Mouse (Mus musculus) heart, adult 8-10 months (tissue): ENCODE data around the gene Gse1. TPM values are rescaled to one million over a fixed set of nuclear protein-coding genes. Genes with fewer than 3 reads are reported as not detected.

Experiments
- DNase-seq: peaks from one replicate; pipeline ENCODE4 v3.0.0; 2022; ENCODE audit warnings: low spot score
- total RNA-seq, 4 experiments: library from RNA; stranded (reverse); gene quantifications; 2 replicates each; pipeline ENCODE4 v1.2.4; 2022

The Gse1 gene
- total RNA-seq, 4 experiments from 2014 or later: 18.9 to 29.1 (median 23.3) TPM

DNA sequence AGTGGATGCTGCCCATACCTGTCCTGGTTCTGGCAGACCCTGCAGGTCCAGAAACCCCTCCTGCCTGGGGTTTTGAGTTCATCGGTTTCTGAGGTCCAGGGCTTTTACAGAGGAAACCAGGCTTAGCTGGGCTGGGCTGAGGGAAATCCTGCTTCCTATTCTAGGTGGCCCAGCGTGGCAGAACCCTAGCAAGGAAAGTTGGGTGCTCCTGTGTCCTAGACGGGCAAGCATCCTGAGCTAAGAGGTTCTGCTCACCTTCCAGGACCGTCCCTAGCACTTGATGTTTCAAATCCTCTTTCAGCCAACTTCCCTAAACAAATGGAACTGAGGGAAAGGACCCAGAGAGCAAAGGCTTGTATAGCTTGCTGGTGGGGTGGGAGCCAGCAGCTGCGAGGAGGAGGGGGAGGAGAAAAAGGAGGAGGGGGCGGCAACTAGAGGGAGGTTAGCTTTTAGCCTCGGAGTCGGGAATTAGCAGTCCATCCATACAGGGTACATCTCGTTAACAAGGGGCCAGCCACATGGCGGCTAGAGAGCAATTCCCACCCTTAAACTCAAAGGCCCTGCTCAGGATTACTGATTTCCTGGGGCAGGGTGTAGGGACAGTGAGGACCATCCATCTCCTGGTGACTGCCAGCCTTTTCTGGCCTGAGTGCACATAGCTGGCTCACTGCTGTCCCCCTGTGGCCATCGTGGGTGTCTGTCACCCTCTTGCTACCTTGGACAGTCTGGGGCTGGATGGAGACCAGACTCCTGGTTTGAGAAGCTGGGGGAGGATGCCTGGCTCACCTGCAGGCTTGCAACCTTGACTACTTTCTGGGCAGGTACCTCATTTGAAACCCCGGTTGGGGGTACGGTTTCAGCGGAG lies 306.5 kb downstream of the Gse1 start:
- peak; percentile 83 for DNase-seq

DNA sequence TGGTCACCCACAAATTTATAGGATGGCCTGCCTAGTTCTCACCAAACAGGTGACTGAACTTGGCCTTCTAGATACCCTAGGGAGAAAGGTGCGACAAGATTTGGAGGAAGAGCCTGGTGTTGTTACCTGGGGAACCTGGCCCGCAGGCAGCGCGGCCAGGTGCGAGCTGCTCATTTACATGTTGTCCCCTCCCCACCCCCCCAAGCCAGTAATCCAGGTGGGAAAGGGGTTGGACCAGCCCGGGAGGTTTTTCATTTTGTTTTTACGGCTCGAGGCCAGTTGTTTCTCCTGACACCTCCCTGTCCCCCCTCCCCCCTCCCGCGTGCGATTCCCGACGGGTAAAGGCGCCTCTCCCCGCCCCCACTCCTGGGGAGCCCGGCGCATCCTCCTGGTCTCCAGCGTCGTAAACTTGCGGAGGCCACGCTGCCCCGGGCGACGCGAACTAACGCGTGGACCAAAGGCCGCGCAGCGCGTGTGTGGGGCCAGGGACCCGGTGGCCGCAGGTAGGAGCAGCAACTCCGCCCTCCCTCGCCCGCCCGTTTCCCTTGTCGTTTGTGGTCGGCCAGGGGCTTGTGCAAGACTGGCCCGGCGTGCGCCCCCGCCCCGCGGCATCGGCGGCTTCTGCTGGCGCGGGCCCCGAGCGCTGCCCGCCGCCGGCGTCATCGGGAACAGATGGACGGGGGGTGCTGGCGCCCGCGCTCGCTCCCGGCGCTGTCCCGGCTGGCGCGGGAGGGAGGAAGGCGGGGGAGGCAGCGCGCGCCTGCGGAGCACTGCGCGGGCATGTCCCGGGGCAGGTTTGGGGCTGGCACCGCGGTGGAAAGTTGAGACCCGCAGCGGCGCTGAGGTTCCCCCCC lies 307.4 kb downstream of the Gse1 start:
- no peak for DNase-seq

DNA sequence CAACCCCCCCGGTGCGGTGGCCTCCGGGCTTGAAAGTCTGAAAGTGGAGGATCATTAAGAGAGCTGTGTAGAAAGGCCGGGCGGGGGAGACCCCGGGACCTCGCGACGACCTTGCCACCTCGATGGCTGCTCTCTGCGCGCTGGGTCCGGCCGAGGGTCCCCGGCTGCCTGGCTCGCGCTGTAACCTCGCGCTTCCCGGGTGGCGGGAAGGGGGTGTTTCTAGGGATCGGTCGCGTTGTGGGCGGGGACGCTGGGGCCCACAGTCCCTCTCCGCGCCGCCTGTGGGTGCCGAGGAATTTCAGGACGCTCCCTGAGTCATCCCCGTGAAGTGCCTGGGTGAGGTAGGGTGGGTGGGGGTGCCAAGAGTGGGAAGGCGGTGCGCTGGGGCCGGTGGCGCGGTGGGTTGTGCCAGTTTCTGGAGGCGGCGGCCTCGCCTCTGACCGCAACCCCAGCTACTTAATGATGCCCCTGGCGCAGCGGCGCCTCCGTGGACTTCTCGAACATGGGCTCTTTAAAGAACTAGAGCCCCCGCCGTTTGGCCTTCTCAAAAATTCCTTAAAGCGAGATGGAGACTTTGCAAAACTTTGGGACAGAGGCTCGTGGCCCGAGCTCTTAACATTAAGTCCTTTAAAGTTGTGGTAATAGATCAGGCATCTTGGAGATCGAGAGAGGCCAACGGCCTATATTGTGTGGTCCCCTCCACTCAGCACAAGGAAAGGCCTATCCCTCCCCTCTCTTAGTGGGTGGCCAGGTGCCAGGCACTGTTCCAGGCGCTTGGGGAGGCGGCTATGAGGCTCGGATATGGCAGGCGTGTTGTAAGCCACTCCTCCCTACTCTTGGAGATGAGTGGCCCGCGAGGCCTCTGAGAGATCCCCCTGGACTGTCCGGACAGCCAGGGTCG lies 308.3 kb downstream of the Gse1 start:
- no peak for DNase-seq

DNA sequence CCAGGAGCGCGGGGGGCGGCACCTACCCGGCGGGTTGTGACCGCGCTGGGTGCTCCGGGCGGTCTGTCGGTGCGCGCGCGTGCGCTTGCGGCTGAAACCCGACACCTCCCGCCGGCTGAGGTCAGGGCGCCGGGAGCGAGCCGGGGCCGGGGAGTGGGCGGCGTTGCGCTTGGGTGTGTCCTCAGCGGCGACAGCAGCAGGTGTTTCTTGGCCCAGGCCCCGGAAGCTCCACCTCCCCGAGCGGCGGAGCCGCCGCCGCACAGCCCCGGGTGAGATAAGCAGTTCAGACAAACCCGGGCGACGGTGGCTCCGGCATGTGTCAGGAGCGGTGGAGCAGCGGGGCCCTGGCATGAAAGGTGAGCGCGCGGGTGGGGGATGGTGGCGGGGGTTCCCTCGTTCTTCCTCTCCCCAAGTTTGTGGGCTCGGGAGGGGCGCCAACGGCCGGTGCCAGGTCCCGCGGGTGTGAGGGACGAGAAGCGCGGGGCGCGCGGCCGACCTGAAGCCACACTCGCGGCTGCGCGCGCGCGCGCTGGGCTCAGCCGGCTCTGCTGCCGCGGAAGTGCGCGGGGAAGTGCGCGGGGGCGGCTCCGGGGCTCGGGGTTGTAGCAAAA lies 309.1 kb downstream of the Gse1 start:
- DNase-seq: peak; percentile 80

DNA sequence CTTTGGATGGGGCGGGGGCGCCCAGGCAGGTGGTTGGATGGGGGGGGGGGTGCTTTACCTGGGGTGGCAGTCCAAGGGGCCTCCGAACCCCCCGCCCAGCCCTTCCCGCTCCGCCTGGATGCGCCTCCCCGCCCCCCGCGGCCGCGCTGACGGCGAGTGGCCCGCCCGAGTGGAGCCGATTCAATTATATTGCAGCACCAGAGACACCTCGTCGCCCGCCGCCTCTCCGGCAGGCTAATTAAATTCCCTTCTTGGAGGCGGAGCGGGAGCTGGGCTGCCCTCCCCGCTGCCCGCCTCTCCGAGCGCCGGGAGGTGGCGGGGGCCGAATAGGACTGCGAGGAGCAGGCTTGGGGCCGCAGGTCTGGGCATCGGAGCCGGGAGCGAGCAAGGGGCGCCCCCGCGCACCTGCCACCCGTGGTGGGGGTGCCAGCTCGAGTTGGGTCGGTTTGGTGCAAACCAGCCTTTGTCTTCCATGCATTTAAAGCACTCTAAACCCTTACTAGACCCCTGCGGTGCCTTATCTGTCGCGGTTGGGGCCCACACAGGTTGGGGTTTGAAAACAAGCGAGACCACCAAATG lies 309.7 kb downstream of the Gse1 start:
- DNase-seq: no peak

DNA sequence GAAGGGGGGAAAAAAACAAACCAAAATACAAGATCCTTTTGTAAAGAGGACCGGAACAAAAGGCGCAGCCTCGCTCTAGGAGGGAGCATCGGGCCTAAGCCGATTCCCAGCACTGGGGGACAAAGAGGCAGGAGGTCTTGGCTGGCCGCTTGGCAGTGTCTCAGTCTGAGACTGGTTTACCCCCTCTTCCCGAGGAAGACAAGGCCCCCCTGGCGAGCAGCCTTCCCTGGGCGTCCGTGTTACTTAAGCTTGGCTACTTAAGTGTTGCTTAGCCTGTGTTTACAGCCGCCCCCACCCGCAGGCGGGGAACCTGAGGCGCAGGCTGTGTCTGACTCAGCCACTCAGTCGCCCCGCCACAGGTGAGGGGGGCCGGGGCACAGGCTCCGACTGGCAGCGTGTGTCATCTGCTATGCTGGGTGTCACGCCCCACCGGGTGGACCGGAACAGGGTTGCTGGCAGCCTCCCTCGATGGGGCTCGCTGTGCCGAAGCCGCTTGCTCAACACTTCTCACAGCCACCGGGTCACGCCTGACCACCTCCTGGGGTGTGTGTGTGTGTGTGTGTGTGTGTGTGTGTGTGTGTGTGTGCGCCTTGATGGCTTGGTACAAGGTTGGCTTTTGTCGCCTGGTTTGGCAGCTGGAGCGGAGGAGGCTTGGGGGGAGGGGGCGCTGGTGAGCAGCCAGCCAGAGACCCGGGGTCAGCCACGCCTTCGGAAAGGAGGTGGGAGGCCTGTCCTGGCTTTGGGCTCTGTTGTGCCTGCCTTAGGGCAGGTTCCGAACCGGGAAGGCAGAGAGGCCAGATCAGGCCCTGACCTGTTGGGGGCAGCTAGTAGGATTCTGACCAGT lies 310.4 kb downstream of the Gse1 start:
- peak; percentile 48 for DNase-seq

DNA sequence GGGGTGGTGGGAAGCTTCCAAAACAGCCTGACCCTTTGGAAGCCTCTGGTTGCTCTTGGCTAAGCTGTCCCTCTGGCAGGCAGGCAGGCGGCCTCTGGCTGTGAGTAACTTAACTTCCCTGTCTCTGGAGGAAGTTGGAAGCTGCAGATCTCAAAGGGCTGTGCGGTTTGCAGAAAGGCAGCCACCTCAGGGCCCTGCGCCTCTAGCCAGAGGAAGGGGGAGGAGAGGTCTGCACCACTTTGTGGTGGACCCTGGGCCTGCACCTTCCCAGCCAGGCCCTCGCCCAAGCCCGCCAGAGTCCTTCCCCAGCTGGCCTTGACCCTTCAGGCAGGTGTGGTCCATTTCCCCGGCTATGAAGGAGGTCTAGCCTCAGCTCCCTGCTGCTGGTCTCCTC lies 311.1 kb downstream of the Gse1 start:
- peak; percentile 37 for DNase-seq

DNA sequence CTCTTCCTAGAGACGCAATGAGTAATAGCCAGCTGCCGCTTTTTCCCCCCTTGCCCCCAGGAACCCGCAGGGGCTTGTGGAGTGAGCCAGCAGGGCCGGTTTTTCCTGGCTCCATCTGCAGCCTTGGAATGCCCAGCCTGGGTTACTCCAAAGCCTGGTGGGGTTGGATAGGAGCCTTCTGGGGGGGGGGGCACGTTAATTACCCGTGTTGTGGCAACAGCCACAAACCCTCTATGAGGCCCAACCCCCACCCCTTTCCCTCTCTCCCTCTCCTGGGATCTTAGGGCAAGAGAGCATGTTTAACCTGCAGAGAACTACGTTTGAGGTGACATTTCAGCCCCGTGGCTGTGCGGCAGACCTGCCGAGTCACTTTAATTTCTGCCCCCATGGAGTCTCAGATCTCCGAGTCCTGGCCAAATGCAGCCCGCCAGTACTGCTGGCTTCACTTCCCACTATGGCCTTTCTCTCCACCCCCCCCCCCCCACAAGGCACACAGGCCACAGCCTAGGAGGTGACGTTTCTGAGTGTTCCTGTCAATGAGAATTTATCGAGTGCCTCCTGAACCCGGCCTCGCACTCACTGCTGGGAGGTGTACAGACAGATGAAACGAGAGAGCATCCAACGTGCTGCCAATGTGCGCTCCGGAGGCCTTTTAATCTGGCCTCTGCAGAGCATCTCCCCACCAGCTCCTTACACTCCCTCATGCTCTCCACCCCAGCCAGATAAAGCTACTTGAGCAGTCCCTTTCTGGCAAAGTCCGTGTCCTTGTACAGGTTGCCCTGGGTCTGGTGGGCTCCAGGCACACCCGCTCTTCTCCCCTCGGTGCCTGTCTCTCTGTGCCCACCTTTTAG lies 311.7 kb downstream of the Gse1 start:
- no peak for DNase-seq

DNA sequence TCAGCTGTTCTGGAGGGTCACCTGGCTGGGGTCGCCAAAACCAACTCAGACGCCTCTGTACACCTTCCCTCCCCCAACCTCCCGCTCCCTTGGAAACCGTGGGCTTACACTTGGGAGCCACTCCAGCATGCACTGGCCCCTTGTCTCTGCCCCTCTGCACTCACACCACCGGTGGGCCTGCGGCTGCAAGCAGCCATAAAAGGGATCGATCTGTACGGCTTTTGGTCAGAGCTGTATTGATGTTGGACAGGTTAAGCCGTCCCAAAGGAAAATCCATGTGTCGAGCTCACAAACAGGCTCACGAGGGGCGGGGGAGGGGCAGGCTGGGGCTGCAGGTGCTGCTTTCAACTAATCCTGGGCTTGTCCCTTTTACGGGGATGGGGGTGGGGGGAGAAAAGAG lies 314.7 kb downstream of the Gse1 start:
- no peak for DNase-seq

DNA sequence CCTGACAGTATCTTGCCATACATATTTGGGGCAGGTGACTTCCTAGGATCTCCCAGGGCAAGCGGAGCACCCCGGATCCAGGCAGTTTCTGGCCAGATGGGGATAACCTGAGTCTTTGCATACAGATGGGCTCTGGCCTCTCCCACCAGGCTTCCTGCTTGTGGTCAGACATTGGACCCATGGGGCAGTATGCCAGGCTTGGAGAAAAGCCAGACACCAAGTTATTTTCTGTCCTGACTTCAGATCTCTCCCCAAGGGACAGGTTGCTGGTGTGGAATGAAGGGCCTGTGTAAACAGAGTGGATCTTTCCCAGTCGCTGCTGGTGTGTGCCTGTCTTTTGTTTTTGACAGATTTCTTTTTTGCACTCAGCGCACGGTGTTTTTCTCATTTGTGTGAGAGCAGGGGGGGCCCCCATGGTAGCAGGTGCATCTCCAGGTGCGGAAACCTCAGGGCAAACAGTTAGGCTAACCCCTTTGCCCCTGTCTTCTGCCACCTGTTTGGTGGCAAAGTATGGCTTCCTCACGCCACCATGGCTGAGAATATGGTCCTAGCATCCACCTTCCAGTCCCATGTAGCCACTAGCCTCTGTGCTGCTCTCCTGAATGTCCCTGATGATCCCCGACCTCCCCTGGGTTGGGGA lies 315.3 kb downstream of the Gse1 start:
- peak; percentile 53 for DNase-seq

DNA sequence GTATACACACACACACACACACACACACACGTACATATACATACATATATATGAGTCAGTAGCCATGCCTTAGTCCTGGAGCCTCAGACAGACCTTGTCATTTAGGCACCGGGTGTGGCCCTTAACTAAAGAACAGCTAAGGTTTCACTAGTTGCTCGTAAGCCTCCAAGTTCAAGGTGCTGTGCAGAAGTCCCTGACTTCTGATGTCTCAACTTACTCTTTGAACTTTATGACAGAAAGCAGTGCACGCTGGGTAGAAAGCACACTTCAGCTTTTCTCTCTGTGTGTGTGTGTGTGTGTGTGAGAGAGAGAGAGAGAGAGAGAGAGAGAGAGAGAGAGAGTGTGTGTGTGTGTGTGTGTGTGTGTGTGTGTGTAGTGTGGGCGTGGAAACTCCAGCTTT lies 315.9 kb downstream of the Gse1 start:
- no peak for DNase-seq

DNA sequence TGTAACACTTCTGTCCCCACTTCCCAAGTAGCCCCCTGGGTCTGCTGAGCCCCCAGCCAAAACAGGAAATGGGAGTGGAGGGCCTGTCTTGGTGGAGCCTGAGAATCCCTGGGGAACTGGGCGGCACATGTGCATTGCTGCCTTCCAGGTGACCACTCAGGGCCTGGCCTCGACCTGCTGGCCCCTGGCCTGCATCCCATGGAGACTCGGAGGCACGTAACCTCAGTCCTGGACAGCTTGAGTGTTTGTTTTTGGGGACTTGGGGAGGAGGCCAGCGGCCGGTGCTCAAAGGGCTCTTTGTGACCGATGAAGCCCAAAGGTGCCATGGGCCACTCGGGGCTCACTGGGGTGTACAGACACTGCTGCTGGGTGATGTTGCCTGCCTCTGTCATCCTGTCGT lies 319.3 kb downstream of the Gse1 start:
- no peak for DNase-seq

DNA sequence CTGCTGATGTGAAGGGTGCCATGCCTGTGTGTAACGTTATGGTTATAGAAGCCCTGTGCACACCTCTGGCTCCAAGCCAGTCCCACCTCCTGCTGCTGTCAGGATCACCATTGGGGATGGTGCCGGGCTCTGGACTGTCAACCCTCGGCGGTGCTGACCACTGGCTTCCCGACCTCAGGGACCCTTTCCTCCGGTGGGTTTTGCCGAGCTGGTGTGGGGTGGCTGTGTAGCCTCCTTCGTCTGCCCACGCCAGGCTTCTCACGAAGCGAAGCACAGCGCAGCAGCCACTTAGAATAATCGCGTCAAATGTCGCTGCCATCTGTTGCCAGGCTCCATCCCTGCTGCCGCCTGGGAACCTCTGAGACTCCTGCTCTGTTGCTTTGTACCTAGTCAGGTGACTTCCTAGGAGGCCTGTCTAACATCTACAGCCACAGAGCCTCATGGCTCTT lies 320.1 kb downstream of the Gse1 start:
- DNase-seq: no peak

DNA sequence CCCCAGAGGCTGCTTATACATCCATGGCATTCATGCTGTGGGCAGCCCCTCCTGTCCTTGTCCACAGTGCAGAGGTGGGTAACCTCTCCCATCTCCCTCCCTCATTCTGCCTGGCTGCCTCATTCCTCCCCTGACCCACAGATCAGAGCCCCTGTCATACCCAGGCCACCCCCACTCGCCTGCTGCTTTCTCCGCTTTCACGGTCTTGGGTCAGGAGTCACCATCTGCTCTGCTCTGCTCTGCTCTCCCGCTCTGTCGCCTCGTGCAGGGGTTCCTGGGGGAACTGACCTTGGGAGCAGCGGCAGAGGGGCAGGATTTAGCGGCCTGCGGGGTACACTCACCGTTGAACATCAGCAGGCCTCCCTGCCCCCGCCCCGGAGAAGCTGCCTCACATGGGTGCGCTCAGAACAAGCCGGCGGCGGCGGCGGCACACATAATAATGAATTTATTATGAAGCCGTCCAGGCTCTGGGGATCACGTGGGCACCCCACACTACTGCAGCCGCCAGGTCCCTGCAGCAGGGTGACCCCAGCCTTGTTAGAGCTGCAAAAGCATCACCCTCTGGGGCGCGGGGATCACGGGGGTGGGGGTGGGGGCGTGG lies 321.2 kb downstream of the Gse1 start:
- no peak for DNase-seq

DNA sequence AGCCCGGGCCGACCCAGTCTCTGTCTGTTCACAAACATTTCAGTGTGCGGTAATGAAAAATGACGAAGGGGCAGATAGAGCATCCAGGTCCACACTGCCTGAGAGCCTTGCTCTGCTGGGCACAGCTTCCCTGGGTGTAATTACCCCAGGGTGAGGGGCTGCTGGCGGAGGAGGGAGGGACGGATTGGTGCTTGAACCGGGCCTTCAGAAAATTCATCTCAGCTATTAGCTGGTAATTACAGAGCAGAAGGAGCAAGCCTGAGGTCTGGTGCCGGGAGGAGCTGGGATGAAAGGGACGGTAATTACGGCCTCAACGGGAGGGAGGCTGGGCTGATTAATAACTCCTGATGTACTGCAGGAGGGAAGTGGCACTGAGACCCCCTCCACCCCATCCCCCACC lies 321.7 kb downstream of the Gse1 start:
- no peak for DNase-seq

DNA sequence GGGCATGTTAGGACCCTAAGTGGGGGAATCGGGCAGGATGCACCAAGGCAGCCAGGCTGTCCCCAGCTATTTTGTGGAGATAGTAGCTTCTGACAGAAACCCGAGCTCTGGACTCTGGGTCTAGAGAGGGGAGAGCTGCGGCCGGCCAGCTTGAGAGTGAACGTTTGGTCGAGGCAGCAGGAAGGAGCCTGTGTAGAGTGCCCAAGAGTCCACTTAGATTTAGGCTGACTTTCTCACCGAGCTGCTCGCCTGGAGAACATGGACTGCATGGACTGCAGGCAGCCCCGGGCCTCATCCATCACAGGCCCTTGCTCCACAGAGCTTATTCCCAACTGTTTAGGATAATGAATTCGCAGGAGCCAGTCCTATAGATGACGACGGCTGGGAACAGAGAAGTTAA lies 322.2 kb downstream of the Gse1 start:
- no peak for DNase-seq

DNA sequence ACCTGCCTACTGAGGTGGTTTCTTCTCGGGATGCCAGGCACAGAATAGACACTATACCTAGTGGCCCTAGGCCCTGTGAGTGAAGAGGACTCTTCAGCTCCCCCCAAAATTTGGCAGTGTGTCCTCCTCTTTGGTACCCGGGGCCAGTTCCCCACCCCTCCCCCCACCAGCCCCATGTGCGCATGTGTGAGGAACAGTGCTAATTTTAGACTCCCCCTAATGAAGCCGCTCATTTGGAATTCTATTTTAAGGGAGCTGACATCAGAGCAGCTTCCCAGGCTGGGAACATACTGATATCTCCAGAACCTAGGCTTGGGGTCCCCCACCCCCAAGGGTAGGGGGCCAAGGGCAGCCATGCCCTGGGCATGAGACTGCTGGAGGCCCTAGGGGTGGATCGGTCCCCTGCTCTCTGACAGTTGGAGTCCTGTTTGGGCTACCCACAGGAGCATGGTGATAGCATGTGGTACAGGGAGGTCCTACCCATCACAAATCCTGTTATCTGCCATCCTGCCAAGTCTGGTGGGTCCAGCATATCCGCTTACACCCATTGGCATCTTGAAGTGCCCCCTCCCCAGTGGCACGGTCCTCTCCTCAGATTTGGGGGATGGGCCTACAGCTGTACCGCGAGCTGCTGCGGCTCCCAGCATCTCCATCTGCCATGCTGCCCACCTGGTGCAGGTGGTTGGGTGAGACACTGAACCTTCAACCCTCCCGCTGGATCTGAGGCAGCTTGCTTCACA lies 322.9 kb downstream of the Gse1 start:
- no peak for DNase-seq

DNA sequence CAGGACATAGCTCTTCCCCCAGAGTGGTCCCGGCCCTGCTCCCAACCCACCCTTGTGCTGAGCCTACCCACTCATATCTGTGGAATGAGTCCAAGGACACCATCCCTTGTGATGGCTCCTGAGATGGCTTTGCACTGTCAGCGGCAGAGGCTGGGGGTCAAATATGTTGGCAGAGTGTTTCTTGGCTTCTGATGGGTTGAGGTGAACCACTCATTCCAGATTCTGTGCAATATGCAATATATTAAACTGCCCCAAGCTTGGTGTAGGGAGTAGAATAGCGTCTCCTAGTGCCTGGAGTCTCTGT lies 323.4 kb downstream of the Gse1 start:
- no peak for DNase-seq
